Mouse (Mus musculus) G1E (cell line): ENCODE measurements around the gene Rbbp5.

ENCODE experiments used
- CTCF ChIP-seq: IDR thresholded peaks from 2 replicates; pipeline ENCODE4 v1.5.1; 2012; ENCODE audit warnings: low read depth, low read length, inconsistent platforms, mixed read lengths
- GATA2 ChIP-seq: IDR thresholded peaks from 2 replicates; pipeline ENCODE4 v1.6.1; 2012; ENCODE audit warnings: low read depth, low read length, inconsistent platforms, borderline replicate concordance
- POLR2AphosphoS5 ChIP-seq: IDR thresholded peaks from 2 replicates; pipeline ENCODE4 v1.6.1; 2012; ENCODE audit warnings: low read depth, low read length, inconsistent platforms; ENCODE audit not compliant: insufficient replicate concordance

DNA sequence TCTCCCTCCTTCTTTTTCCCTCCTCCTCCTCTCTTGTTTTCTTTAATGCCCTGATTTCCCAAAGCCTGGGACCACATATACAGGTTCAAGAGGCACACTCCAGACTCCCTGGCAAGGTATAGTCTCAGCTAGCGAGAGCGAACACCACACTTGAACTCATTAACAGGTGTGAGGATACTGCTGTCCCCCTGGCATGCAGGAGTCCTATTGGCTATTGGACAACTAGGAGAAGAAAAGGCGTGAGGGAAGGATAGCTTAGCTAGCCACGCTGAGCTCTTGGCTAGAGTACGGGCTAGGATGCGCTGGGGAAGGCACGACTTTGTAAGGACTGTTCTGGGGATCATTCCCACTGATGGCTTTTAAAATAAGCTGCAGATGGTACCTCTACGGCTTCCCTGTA is 34.9 kb downstream of the Rbbp5 start:
- TF ChIP-seq POLR2AphosphoS5: no peak
- TF ChIP-seq CTCF: no peak
- TF ChIP-seq GATA2: no peak
